Mouse (Mus musculus) thymus, adult 2 months (tissue): ENCODE data around the gene Dqx1.

ENCODE experiments used
- CTCF ChIP-seq: fragments of 200-500 bp; IDR thresholded peaks from 2 replicates; pipeline ENCODE4 v1.5.1; 2012; ENCODE audit warnings: mild to moderate bottlenecking, control low read depth, low read length, moderate library complexity, borderline replicate concordance; ENCODE audit not compliant: control insufficient read depth, poor library complexity, insufficient read depth; ENCODE audit errors: extremely low read depth
- POLR2A ChIP-seq: fragments of 200-500 bp; IDR thresholded peaks from 2 replicates; pipeline ENCODE4 v1.6.1; 2012; ENCODE audit warnings: mild to moderate bottlenecking, low read length, control low read depth, moderate library complexity; ENCODE audit not compliant: control insufficient read depth, poor library complexity, insufficient read depth; ENCODE audit errors: extremely low read depth

DNA sequence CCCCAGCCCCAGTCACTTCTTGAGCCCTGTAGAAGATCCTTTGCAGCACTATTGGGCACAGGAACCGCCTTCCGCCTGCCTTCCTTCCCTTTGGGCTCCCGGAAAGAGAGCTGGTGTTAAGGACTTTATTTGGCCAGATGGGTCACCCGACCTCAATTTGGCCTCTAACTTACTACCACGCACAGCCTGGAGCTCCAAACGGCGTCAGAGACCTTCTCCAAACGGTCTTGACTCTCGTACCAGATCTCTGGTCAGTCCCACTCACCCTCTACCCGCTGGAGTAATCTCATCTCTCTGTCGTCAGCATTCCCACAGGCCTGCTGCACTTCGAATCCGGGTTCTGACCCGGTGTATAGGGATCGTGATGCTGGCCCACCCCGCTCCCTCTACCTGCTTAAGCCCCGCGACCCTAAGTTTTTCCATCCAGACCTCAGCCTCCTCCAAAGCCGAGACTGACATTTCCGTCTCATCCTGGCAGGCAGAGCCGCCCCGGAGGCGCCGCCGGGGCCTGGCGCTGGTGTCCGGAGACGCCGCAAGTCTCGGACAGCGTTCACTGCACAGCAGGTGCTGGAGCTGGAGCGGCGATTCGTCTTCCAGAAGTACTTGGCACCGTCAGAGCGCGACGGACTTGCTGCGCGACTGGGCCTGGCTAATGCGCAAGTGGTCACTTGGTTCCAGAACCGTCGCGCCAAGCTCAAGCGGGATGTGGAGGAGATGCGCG is 29.7 kb downstream of the Dqx1 start:
- TF ChIP-seq POLR2A = no peak
- no peak for TF ChIP-seq CTCF
